Mouse (Mus musculus) macrophage (primary cell): Measurements from ENCODE around the gene Nhp2. TPM values are rescaled to one million over a fixed set of nuclear protein-coding genes. Genes with fewer than 3 reads are reported as not detected.
"Not testable (repeated sequence)": the region's sequence is repeated elsewhere in the genome, so short reads cannot be mapped to it uniquely, and the experiment has no call there.

Experiments used
- H3K27ac ChIP-seq: fragments of 350-480 bp; formaldehyde crosslinking; 2 replicates; pipeline ENCODE4 v1.9.0; 2021
- H3K36me3 ChIP-seq: fragments of 350-480 bp; formaldehyde crosslinking; 2 replicates; pipeline ENCODE4 v1.9.0; 2021; ENCODE audit errors: inconsistent target
- H3K4me3 ChIP-seq: fragments of 350-480 bp; formaldehyde crosslinking; 2 replicates; pipeline ENCODE4 v1.9.0; 2021; ENCODE audit errors: inconsistent target
- H3K79me2 ChIP-seq: fragments of 350-480 bp; formaldehyde crosslinking; 2 replicates; pipeline ENCODE4 v1.9.0; 2021; ENCODE audit errors: inconsistent target
- WGBS: methylation state at CpG from one replicate; pipeline ENCODE4 v1.1.7; 2026; ENCODE audit warnings: inconsistent platforms; ENCODE audit not compliant: missing documents; 5-methylcytosine and 5-hydroxymethylcytosine counted together
- polyA plus RNA-seq: library from polyadenylated mRNA; stranded (reverse); fragments of 250-400 nt; gene quantifications from 3 replicates; pipeline ENCODE4 v1.2.4, GENCODE M21; 2018; ENCODE audit warnings: inconsistent platforms

Gene Nhp2
- polyA plus RNA-seq, 1 experiment from 2014 or later: 72.8 TPM

DNA sequence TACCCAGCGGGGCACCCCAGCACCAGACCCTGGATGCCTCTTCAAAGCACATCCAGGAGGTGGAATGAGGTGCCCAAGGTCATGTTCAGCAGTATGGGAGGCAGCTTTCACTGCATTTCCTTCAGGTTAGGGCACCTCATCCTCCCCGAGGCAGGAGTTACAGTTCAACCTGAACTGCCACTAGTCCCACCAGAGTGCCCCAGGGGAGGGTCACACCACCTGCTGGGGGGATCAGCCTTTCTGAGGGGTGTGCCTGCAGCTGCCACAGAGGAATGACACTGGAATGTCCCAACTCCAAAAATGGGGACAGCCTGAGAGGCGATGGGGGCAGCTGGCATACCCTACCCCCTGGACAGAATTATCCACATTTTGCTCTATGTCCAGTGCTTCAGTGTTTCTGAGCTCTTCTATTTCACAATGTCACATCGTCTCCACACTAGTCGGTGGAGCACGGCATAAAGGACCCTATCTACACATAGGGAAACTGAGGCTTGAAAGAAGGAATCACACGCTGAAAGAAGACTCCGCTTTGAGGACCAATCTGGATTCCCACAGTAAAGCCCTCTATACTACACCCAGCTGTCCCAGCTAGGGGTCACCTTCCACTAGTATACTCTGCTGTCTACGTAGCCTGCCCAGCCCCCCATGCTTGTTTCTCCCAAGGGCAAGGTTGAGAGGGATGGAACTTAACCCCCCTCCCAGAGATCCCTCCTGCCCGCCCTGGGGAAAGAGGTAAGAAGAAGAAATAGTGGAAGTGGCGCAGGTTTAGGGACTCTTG, 29.8 kb downstream of the Nhp2 start:
- Histone ChIP-seq H3K4me3 (peak overlapping the region; percentile 45), H3K27ac (no peak overlapping the region), H3K79me2 (peaks cover 29% of the 10 kb centered on the region; the same call in 1 of the 2 replicates), H3K36me3 (no peaks in the 10 kb centered on the region)
- WGBS: 65% methylated on average over 11 of the region's 11 CpGs

DNA sequence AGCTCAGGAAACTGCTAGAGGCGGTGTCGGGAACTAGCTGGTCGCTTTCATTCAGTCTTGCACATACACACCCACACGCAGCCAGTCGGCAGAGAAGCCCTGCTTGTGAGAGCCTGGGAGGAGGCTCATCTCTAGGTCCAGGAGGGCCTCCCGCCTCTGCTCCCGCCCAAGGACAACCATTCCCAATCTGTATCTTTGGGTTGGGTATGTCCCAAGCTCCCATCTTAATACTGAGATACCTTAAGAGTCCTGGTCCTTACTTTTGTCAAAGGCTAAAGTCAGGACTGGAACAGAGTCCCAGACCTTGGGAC, 30.3 kb downstream of the Nhp2 start:
- no peaks in the 10 kb centered on the region for H3K36me3 ChIP-seq

DNA sequence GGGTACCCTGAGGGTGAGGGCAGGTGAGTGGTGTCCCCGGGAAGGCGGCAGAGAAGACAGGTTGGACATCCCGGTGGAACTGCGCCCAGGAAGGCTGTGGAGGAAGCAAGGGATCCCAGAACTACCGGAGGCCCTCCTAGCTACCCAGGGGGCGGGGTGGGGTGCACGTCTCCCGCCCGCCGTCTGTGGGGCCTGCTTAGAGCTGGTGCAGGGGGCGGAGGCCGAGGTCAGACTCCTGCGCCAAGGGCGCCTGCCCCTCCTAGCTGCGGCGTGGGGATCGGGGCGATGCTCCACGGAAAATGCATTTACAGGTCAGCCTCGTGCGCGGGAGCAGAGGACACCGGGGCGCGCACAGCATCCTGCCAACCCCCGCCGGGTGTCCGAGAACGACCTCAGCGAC, 30.7 kb downstream of the Nhp2 start:
- H3K36me3 ChIP-seq: no peaks in the 10 kb centered on the region
- 1% methylated on average over 28 of the region's 30 CpGs for WGBS
- peaks cover 29% of the 10 kb centered on the region; the same call in 1 of the 2 replicates for H3K79me2 ChIP-seq
- H3K4me3 ChIP-seq: peak overlapping the region; percentile 45
- H3K27ac ChIP-seq: no peak overlapping the region

More for the DNA sequence above, 30.3 kb downstream of the Nhp2 start:
- Histone ChIP-seq H3K4me3 (peak overlapping the region; percentile 45), H3K79me2 (peaks cover 29% of the 10 kb centered on the region; the same call in 1 of the 2 replicates), H3K27ac (no peak overlapping the region)
- 9% methylated on average over 7 of the region's 7 CpGs for WGBS

DNA sequence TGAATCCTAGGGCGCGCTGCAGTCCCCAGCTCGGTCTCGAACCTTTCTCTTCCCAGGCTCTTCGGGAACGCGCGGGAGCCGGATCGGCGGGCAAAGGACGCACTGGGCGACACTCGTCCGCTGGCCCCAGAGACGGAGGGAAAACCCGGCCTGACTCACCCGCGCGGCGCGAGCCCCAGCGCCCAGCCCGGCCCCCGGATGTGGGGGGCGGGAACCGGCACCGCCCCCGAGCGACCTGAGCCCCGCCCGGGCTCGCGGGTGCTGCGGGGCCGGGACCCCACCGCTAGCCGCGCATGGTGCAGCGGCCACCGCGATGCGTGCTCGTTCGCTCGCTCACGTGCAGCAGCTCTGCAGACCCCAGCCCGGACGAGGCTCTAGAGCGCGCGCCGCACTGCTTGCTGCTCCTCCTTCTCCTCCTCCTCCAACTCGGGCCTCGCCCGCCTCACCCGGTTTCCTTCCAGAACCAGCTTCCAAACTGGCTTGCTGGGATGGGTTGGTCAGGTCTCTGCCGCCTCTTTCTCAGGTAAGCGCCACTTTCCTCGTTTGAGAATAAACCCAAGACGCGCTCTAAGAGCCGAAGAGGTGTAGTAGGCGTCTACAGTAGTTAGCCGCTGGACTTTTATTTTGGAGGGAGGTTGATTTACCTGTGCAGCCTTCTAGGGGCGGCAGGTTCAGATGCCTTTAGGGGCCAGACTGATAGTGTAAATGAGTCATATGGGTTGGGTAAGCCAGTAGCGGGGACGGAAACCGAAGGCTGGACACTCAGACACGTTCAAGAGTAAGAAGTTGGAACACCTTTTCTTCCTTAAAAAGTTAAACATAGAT, 31.4 kb downstream of the Nhp2 start, which contains the start of the genes N4bp3 and D930048N14Rik:
N4bp3 (minus strand) TSS at position 152 of the 825 bp plus-strand sequence.
D930048N14Rik (plus strand) TSS at position 264 of the 825 bp plus-strand sequence.
- WGBS: 2% methylated on average over 67 of the region's 70 CpGs
- H3K36me3 ChIP-seq: no peaks in the 10 kb centered on the region
- H3K4me3 ChIP-seq: peak within 1 kb of the TSS; percentile 46
- H3K27ac ChIP-seq: no peak within 1 kb of the TSS
- H3K79me2 ChIP-seq: peaks cover 29% of the 10 kb centered on the region; the same call in 1 of the 2 replicates

DNA sequence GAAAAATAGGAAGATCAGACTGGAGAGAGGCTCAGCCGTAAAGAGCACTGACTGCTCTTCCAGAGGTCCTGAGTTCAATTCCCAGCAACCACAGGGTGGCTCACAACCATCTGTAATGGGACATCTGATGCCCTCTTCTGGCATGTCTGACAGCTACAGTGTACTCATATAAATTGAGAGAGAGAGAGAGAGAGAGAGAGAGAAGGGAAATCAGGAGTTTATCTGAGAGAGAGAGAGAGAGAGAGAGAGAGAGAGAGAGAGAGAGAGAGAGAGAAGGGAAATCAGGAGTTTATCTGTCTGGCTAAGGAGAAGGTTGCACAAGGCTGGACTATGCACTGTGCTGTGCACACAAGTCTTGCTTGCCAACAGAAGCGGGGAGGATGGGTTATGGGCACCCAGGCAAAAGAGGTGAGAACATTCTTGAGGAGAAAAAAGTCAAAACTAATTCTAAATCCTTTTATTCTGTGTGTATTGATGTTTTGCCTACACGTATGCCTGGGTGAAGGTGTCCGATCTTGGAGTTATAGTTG, 33.4 kb downstream of the Nhp2 start:
- H3K36me3 ChIP-seq: no peaks in the 10 kb centered on the region
- H3K27ac ChIP-seq: no peak overlapping the region
- peaks cover 22% of the 10 kb centered on the region; the same call in 1 of the 2 replicates for H3K79me2 ChIP-seq
- H3K4me3 ChIP-seq: no peak overlapping the region
- 93% methylated on average over 4 of the region's 4 CpGs for WGBS

DNA sequence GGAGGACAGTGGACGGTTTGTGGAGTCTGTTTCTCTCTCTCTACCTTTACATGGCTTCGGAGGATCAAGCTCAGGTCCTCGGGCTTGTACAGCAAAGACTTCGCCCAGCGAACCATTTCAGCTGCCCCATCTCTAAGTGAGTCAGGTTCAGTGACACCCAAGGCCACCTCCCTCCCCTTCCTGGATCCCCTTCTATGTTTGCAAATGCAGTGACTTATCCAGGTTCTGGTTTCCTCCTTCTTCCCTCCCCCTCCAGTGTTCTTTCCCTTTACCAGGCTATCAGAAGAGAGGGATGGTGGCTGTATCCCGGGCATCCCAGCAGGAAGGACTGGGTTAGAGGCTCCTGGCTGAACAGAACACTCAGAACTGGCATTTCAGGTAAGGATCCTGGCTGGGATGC, 34.2 kb downstream of the Nhp2 start:
- Histone ChIP-seq H3K79me2 (peaks cover 15% of the 10 kb centered on the region; the same call in 1 of the 2 replicates), H3K27ac (no peak overlapping the region), H3K36me3 (no peaks in the 10 kb centered on the region), H3K4me3 (no peak overlapping the region)
- 93% methylated on average over 6 of the region's 6 CpGs for WGBS

DNA sequence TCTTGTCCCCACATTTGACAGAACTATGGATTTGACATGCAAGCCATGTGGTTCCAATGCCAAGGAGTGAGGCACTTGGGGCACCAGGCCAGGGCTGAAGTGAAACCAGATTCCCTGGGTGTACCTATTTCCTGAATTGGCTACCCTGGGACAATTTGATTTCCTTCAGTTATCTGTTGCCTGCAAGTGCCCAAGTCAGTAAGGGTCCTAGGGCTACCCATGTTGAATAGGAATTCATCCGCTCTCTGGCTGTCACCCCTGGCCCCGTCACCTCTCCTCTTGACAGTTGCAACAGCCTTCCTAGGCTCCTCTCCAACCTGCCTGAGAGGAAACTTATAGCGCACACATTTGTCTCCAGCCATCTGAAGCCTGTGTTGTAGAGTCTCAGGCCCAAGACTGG, 35.4 kb downstream of the Nhp2 start:
- H3K4me3 ChIP-seq: no peak overlapping the region
- no peaks in the 10 kb centered on the region for H3K36me3 ChIP-seq
- H3K79me2 ChIP-seq: peaks cover 4% of the 10 kb centered on the region; the same call in 1 of the 2 replicates
- H3K27ac ChIP-seq: no peak overlapping the region
- 94% methylated on average over 3 of the region's 3 CpGs for WGBS

DNA sequence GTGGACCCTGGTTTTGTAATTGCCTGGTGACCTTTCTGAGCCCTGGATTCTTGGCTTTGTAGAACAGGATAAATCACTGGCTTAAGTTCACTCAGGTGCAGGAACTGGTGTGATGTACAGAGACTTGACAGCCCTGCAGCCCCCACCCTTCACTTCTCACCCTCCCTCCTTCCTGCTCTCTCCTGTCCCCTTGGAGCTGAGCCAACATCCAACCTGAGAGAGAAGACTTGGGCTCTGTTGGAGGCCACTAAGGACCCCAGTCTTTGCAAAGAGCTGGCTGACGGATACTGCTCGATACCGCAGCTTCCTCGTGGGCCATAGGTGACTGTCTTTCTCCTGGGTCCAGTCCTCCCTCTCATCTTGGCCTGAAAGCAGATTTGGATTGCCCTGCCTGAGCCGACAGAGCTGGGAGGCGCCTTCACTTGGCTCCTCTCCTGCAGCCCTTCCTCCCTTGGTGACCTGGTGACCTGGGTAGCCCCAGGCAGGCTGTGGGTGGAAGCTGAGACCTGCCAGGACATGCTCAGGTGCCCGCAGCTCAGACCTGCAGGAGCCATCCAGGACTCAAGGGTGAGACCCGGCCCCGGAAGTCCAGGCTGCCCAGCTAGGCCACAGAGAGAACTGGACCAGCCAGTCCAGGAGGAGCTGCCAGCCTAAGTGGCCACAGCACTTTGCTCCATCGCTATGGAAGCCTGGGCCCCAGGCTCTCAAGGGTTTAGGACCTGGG, 37.4 kb downstream of the Nhp2 start:
- WGBS: 98% methylated on average over 9 of the region's 10 CpGs
- Histone ChIP-seq H3K4me3 (no peak overlapping the region), H3K36me3 (no peaks in the 10 kb centered on the region), H3K79me2 (no peaks in the 10 kb centered on the region), H3K27ac (no peak overlapping the region)

DNA sequence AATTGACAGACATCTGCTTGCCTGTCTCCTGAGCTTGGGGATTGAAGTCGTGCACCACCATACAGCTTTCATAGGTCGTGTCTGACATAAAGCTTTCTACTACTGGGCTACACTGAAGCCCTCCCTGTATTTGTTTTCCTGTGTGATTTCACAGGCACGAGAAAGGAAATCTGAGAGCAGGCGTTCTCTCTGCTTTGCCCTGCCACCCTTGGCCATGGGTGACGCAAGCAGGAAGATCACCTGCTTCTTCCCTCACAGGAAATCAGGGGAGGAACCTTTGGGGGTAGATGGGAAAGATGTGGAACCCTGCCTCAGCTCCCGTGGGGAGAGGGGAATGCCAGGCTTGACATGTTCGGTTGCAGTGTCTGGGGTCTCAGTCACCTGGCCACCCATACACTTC, 38.8 kb downstream of the Nhp2 start:
- WGBS: 33% methylated on average over 7 of the region's 7 CpGs
- Histone ChIP-seq H3K36me3 (no peaks in the 10 kb centered on the region), H3K79me2 (no peaks in the 10 kb centered on the region), H3K4me3 (no peak overlapping the region), H3K27ac (no peak overlapping the region)

DNA sequence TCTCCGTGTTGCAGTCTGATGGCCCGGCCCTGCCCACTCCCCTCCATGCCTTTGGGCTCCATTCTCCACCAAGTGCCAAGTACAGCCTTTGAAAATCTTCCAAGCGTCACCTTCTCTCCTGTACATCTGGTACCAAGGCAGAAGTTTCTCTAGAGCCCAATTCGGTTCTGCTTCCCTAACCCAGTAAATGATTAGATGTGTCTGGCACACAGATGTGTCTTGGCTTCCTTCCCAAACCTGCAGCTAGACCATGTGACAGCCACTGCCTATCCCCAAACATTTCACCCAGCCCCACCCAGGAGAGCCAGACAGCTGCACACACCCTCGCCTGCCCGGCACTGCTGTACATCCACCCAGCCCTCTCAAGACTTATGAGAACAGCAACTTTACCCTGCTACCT, 39.2 kb downstream of the Nhp2 start:
- Histone ChIP-seq H3K4me3 (no peak overlapping the region), H3K27ac (no peak overlapping the region), H3K79me2 (no peaks in the 10 kb centered on the region), H3K36me3 (no peaks in the 10 kb centered on the region)
- 44% methylated on average over 6 of the region's 6 CpGs for WGBS

DNA sequence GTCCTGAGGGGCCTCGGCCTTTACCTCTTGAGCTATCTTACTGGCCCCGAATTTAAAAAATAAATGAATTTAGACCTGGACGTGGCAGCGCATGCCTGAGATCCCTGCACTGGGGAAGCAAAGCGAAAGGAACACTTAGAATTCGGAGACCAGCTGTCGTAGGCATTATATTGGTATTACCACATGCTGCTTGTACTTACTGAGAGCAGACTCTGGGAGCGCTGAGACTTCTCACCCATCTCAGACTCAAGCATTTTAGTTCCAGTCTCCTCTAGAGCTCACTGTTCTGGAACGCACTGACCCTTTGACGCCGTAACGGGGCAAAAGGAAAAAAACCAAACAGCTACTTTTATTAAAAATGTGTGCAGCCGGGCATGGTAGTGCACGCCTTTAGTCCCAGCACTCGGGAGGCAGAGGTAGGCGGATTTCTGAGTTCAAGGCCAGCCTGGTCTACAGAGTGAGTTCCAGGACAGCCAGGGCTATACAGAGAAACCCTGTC, 42.4 kb downstream of the Nhp2 start:
- Histone ChIP-seq H3K4me3 (no peak overlapping the region), H3K27ac (no peak overlapping the region), H3K36me3 (no peaks in the 10 kb centered on the region), H3K79me2 (no peaks in the 10 kb centered on the region)
- 95% methylated on average over 14 of the region's 16 CpGs for whole genome bisulfite sequencing

DNA sequence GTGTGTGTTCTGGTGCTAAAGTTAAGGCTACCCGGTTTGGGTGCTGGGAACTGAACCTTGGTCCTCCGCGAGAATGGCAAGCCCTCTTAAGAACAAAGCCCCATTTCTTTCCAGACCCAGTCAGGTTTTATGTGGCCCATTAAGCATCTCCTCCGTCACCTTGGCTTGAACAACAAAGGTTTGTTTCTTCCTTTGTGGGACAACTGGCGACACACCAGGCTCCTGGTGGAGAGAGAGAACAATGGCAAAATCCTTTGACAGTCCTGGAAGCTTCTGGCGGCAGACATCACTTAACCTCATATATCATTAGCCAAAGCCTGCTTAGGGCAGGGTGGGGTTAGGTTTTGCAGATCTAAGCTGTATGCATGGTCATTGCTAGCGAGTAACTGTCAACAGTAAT, 43.1 kb downstream of the Nhp2 start:
- no peaks in the 10 kb centered on the region for H3K79me2 ChIP-seq
- 91% methylated on average over 7 of the region's 7 CpGs for WGBS
- no peaks in the 10 kb centered on the region for H3K36me3 ChIP-seq
- no peak overlapping the region for H3K4me3 ChIP-seq
- H3K27ac ChIP-seq: no peak overlapping the region

DNA sequence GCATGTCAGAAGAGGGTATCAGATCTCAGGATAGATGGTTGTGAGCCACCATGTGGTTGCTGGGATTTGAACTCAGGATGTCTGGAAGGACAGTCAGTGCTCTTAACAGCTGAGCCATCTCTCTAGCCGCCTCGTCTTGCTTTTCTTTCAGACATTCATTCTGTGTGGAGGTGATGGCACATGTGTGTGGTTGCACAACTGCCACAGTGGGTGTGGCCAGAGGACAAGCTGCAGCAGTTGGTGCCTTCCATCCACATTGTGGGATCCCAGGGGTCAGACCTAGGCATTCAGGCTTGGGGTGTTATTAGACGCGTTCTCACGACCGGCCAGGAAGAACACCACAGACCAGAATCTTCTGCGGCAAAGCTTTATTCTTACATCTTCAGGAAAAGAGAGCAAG, 45.2 kb downstream of the Nhp2 start:
- H3K4me3 ChIP-seq, H3K36me3 ChIP-seq, H3K79me2 ChIP-seq, H3K27ac ChIP-seq: not testable (repeated sequence)
- WGBS: 84% methylated on average over 4 of the region's 7 CpGs

DNA sequence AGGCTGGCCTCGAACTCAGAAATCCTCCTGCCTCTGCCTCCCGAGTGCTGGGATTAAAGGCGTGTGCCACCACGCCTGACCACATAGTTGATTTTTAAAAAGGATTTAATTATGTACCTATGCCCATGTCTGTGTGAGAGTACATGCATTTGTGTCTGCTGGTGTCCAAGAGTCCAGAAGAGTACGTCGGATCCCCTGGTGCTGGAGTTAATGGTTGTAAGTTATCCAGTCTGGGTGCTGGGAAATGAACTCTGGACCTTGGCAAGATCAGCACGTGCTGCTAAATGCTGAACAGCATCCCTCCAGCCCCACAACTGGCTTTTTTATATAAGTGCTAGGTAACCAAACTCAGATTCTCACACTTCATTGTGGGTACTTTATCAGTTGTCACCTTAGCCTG, 51.3 kb downstream of the Nhp2 start:
- no peaks in the 10 kb centered on the region for H3K79me2 ChIP-seq
- 86% methylated on average over 3 of the region's 7 CpGs for WGBS
- H3K27ac ChIP-seq: no peak overlapping the region
- no peak overlapping the region for H3K4me3 ChIP-seq
- no peaks in the 10 kb centered on the region for H3K36me3 ChIP-seq
